Mouse (Mus musculus): ENCODE data around the gene Adra2b. TPM values are rescaled to one million over a fixed set of nuclear protein-coding genes. Genes with fewer than 3 reads are reported as not detected.

Adra2b gene
- polyA plus RNA-seq, 1 experiment from 2014 or later = 0.88 TPM

DNA sequence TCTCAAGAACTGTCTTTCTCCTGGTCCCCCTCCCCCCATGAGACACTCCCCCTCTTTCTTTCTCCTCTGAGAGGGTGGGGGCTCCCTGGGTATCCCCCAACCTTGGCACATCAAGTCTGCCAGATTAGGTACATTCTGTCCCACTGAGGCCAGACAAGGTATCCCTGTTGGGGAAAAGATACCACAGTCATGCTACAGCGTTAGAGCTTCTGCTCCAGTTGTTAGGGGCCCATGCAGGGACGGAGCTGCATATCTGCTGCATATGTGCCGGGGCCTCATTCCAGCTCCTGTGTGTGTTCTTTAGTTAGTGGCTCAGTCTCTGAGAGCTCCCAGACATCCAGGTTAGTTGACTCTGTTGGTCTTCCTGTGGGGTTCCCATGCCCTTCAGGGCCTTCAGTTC, 11.1 kb downstream of the Adra2b start:
- no peaks in the 10 kb centered on the region for H3K9me3 ChIP-seq
- H3K4me1 ChIP-seq = peaks cover 13% of the 10 kb centered on the region
- H3K36me3 ChIP-seq = no peaks in the 10 kb centered on the region
- H3K27me3 ChIP-seq = no peaks in the 10 kb centered on the region
- ATAC-seq (replicated peaks) = no peak
- no peak overlapping the region for H3K4me3 ChIP-seq
- H3K9ac ChIP-seq (replicated peaks) = no peak overlapping the region
- no peak overlapping the region for H3K4me2 ChIP-seq (replicated peaks)
- no peak overlapping the region for H3K27ac ChIP-seq (replicated peaks)
- WGBS = 89% methylated on average over 3 of the region's 3 CpGs

DNA sequence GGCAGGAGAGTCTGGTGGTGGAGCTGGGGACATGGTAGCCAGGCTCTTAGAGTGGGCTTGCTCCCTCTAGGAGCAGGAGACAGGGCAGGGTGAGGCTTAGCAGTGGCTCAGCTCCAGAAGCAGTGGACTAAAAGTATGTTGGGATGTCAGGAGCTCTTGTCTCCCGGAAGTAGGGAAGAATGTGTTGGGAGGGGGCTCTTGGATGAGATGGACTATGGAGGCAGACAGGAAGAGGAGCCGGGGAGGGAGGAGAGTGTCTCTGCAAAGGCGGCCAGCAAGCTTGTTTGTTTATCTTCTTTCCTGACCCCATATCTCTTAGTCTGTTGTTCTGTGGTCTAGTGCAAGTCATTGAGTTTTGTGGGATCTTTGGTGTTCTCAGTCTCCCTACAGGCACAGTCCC, 12.1 kb downstream of the Adra2b start:
- Histone ChIP-seq H3K9ac (replicated peaks) (no peak overlapping the region), H3K4me2 (replicated peaks) (no peak overlapping the region), H3K27me3 (no peaks in the 10 kb centered on the region), H3K4me3 (no peak overlapping the region), H3K4me1 (peaks cover 13% of the 10 kb centered on the region), H3K36me3 (no peaks in the 10 kb centered on the region), H3K27ac (replicated peaks) (no peak overlapping the region), H3K9me3 (no peaks in the 10 kb centered on the region)
- WGBS = 77% methylated on average over 3 of the region's 3 CpGs
- ATAC-seq (replicated peaks) = no peak

GRCm38 (mm10) chr2:127375759-127376341, 12.8 kb downstream of the Adra2b start:
- no peaks in the 10 kb centered on the region for H3K36me3 ChIP-seq
- H3K4me2 ChIP-seq (replicated peaks) = no peak overlapping the region
- no peak overlapping the region for H3K27ac ChIP-seq (replicated peaks)
- H3K9ac ChIP-seq (replicated peaks) = no peak overlapping the region
- H3K4me3 ChIP-seq = no peak overlapping the region
- H3K4me1 ChIP-seq = peaks cover 13% of the 10 kb centered on the region
- no peak for ATAC-seq (replicated peaks)
- no peaks in the 10 kb centered on the region for H3K27me3 ChIP-seq
- WGBS = 37% methylated on average over 7 of the region's 7 CpGs
- H3K9me3 ChIP-seq = no peaks in the 10 kb centered on the region

- Histone ChIP-seq H3K27me3 (no peaks in the 10 kb centered on the region), H3K4me3 (no peak overlapping the region), H3K27ac (replicated peaks) (no peak overlapping the region), H3K4me2 (replicated peaks) (no peak overlapping the region), H3K9ac (replicated peaks) (no peak overlapping the region), H3K36me3 (no peaks in the 10 kb centered on the region), H3K4me1 (peaks cover 13% of the 10 kb centered on the region), H3K9me3 (no peaks in the 10 kb centered on the region)
- 82% methylated on average over 6 of the region's 6 CpGs for WGBS
- ATAC-seq (replicated peaks) = no peak
Observed at GRCm38 (mm10) chr2:127376423-127377051, 13.5 kb downstream of the Adra2b start.

- no peak overlapping the region for H3K4me2 ChIP-seq (replicated peaks)
- WGBS = 54% methylated on average over 7 of the region's 7 CpGs
- ATAC-seq (replicated peaks) = peak; percentile 61; the same call in 1 of the 2 replicates
- H3K4me1 ChIP-seq = peaks cover 13% of the 10 kb centered on the region
- no peak overlapping the region for H3K9ac ChIP-seq (replicated peaks)
- no peaks in the 10 kb centered on the region for H3K36me3 ChIP-seq
- no peaks in the 10 kb centered on the region for H3K9me3 ChIP-seq
- H3K27ac ChIP-seq (replicated peaks) = no peak overlapping the region
- H3K4me3 ChIP-seq = no peak overlapping the region
- no peaks in the 10 kb centered on the region for H3K27me3 ChIP-seq
Observed at GRCm38 (mm10) chr2:127377942-127378610, 15.1 kb downstream of the Adra2b start.

DNA sequence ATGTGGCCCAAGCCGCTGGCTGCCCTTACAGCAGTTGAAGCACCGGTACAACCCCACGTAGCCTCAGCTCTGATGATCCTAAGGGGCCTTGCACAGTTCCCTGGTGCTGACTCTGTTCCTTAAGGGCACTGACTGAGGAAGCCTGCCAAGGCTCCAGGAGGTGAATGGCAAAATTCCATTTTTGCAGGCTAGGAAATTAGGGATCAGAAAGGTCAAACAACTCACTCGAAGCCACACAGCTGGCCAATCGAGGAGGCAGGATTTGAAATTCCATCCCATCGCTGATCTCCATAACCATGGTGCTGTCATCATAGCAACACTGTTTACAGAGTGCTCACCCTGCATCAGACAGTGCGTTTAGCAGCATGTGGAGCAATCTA, 15.6 kb downstream of the Adra2b start:
- H3K27ac ChIP-seq (replicated peaks) = no peak overlapping the region
- peaks cover 13% of the 10 kb centered on the region for H3K4me1 ChIP-seq
- no peak overlapping the region for H3K4me2 ChIP-seq (replicated peaks)
- no peaks in the 10 kb centered on the region for H3K27me3 ChIP-seq
- H3K4me3 ChIP-seq = no peak overlapping the region
- WGBS = 76% methylated on average over 7 of the region's 7 CpGs
- ATAC-seq (replicated peaks) = no peak
- H3K9ac ChIP-seq (replicated peaks) = no peak overlapping the region
- no peaks in the 10 kb centered on the region for H3K9me3 ChIP-seq
- no peaks in the 10 kb centered on the region for H3K36me3 ChIP-seq

- H3K36me3 ChIP-seq = no peaks in the 10 kb centered on the region
- H3K4me3 ChIP-seq = no peak overlapping the region
- 84% methylated on average over 3 of the region's 3 CpGs for WGBS
- H3K27me3 ChIP-seq = no peaks in the 10 kb centered on the region
- peaks cover 13% of the 10 kb centered on the region for H3K4me1 ChIP-seq
- no peak overlapping the region for H3K9ac ChIP-seq (replicated peaks)
- H3K27ac ChIP-seq (replicated peaks) = no peak overlapping the region
- no peaks in the 10 kb centered on the region for H3K9me3 ChIP-seq
- ATAC-seq (replicated peaks) = no peak
- no peak overlapping the region for H3K4me2 ChIP-seq (replicated peaks)
Observed at GRCm38 (mm10) chr2:127379250-127379649, 16.2 kb downstream of the Adra2b start.

DNA sequence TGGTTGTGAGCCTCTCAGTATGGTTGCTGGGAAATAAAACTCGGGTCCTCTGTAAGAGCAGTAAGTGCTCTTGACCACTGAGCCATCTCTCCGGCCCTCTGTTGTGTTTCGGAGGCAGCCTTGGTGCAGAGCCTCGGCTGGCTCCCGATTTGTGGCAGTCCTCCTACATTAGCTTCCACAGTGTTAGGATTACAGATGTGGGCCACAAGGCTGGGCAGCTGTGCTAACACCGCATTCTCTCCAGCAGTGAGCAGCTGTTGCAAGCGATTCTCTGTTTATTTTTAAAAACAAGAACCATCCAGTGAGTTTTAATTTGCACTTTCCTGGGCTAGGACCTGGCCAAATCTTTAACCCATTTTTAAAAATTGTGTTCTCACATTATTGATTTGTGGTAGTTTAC, 20.9 kb downstream of the Adra2b start:
- Histone ChIP-seq H3K4me1 (no peaks in the 10 kb centered on the region), H3K36me3 (no peaks in the 10 kb centered on the region), H3K4me2 (replicated peaks) (no peak overlapping the region), H3K9me3 (no peaks in the 10 kb centered on the region), H3K9ac (replicated peaks) (no peak overlapping the region), H3K4me3 (no peak overlapping the region), H3K27me3 (no peaks in the 10 kb centered on the region), H3K27ac (replicated peaks) (no peak overlapping the region)
- ATAC-seq (replicated peaks) = no peak
- 79% methylated on average over 7 of the region's 7 CpGs for WGBS

DNA sequence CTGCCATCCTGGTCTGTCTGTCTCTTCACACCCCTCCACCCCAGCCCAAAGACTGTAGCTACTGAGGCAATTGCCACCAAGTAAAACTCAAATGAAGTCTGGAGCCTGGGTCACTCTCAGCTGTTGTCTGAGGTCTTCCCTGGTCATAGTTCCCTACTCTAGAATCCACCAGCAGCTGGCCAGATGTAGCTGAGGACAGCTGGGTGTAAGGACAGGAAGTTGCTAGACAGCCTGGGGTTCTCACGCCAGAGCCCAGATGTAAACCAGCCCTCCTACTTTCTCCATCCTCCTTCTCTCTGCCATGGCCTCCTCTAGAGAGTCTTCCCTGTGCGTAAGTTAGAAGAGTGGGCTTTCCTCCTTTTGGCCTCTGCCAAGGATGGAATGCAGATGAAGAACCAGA, 24.5 kb downstream of the Adra2b start:
- Histone ChIP-seq H3K9me3 (no peaks in the 10 kb centered on the region), H3K4me1 (no peaks in the 10 kb centered on the region), H3K27me3 (no peaks in the 10 kb centered on the region), H3K9ac (replicated peaks) (no peak overlapping the region), H3K27ac (replicated peaks) (no peak overlapping the region), H3K4me2 (replicated peaks) (no peak overlapping the region), H3K4me3 (no peak overlapping the region), H3K36me3 (no peaks in the 10 kb centered on the region)
- WGBS = 91% methylated on average over 2 of the region's 2 CpGs
- ATAC-seq (replicated peaks) = no peak

- WGBS = 91% methylated on average over 3 of the region's 3 CpGs
- H3K9ac ChIP-seq (replicated peaks) = no peak overlapping the region
- H3K9me3 ChIP-seq = no peaks in the 10 kb centered on the region
- no peaks in the 10 kb centered on the region for H3K27me3 ChIP-seq
- H3K4me3 ChIP-seq = no peak overlapping the region
- no peak for ATAC-seq (replicated peaks)
- no peaks in the 10 kb centered on the region for H3K4me1 ChIP-seq
- no peak overlapping the region for H3K27ac ChIP-seq (replicated peaks)
- no peak overlapping the region for H3K4me2 ChIP-seq (replicated peaks)
- H3K36me3 ChIP-seq = no peaks in the 10 kb centered on the region
Observed at GRCm38 (mm10) chr2:127390352-127390751, 27.3 kb downstream of the Adra2b start.

DNA sequence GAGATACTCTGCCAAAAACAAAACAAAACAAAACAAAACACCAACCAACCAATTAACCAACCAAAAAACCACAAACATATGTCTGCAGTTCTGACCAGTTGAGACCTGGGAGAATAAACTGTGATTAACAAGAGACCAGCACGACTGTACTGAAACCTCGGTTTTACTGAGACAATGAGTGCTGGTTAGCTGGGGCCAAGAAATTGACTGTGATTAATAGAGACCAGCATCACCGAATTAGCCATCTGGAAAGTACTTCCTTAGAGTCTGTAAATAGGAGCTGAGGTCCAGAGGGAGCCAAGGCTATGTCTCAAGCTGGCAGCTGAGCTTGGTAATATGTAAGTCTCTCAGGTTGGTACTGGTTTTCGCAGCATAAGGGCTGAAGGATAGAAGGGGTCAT, 27.8 kb downstream of the Adra2b start:
- Histone ChIP-seq H3K4me1 (no peaks in the 10 kb centered on the region), H3K4me2 (replicated peaks) (no peak overlapping the region), H3K27me3 (no peaks in the 10 kb centered on the region), H3K27ac (replicated peaks) (no peak overlapping the region), H3K4me3 (no peak overlapping the region), H3K36me3 (no peaks in the 10 kb centered on the region), H3K9ac (replicated peaks) (no peak overlapping the region), H3K9me3 (no peaks in the 10 kb centered on the region)
- WGBS = 57% methylated on average over 4 of the region's 4 CpGs
- no peak for ATAC-seq (replicated peaks)

GRCm38 (mm10) chr2:127391323-127391722, 28.3 kb downstream of the Adra2b start:
- Histone ChIP-seq H3K27me3 (no peaks in the 10 kb centered on the region), H3K4me3 (no peak overlapping the region), H3K9ac (replicated peaks) (no peak overlapping the region), H3K4me1 (no peaks in the 10 kb centered on the region), H3K9me3 (no peaks in the 10 kb centered on the region), H3K4me2 (replicated peaks) (no peak overlapping the region), H3K27ac (replicated peaks) (no peak overlapping the region), H3K36me3 (no peaks in the 10 kb centered on the region)
- ATAC-seq (replicated peaks) = no peak
- WGBS = 81% methylated on average over 3 of the region's 3 CpGs
